Mouse (Mus musculus): ENCODE measurements around the gene Gabra4. TPM values are rescaled to one million over a fixed set of nuclear protein-coding genes. Genes with fewer than 3 reads are reported as not detected.
A peak's percentile ranks its signal among the peaks of the same experiment; 100 is the strongest.

Gene Gabra4
- polyA plus RNA-seq (2015; fragmentation: Nextera tagmentation; extraction: Ambion mirVana), result 2.4 and 3.3 TPM in 2 replicates

- Histone ChIP-seq H3K9ac (ENCODE audit: low read length) (peak within 1 kb of the TSS; percentile 45), H3K27ac (ENCODE audit: low read length) (no peak within 1 kb of the TSS), H3K4me3 (ENCODE audit: low read length) (peak within 1 kb of the TSS; percentile 58), H3K36me3 (ENCODE audit: control insufficient read depth, insufficient read depth) (no peaks in the 10 kb centered on the region), H3K27me3 (ENCODE audit: control insufficient read depth, insufficient read depth, low read length) (peaks cover 12% of the 10 kb centered on the region), H3K4me1 (ENCODE audit: control insufficient read depth, insufficient read depth, low read length) (peaks cover 2% of the 10 kb centered on the region), H3K9me3 (replicated peaks; ENCODE audit: control insufficient read depth, low read length) (no peaks in the 10 kb centered on the region), H3K4me2 (ENCODE audit: low read depth, low read length) (peak within 1 kb of the TSS; percentile 94)
- 1% methylated on average over 15 of the region's 15 CpGs for WGBS
- ATAC-seq (replicated peaks; ENCODE audit: extremely low read depth, insufficient read depth, low FRiP score), result peak; percentile 55; the same call in 1 of the 2 replicates
These were observed at the start of gene Gabra4 for GRCm38 (mm10) chr5:71658115-71658497. Gene Gabra4 (minus strand): TSS chr5:71658308.

- no peak overlapping the region for H3K27ac ChIP-seq (ENCODE audit: low read length)
- ATAC-seq (replicated peaks; ENCODE audit: extremely low read depth, insufficient read depth, low FRiP score), result peak; percentile 32; the same call in 1 of the 2 replicates
- peak overlapping the region; percentile 69 for H3K9ac ChIP-seq (ENCODE audit: low read length)
- H3K4me2 ChIP-seq (ENCODE audit: low read depth, low read length), result peak overlapping the region; percentile 77
- H3K9me3 ChIP-seq (replicated peaks; ENCODE audit: control insufficient read depth, low read length), result no peaks in the 10 kb centered on the region
- peaks cover 3% of the 10 kb centered on the region for H3K4me1 ChIP-seq (ENCODE audit: control insufficient read depth, insufficient read depth, low read length)
- peak overlapping the region; percentile 57 for H3K4me3 ChIP-seq (ENCODE audit: low read length)
- peaks cover 4% of the 10 kb centered on the region for H3K27me3 ChIP-seq (ENCODE audit: control insufficient read depth, insufficient read depth, low read length)
- 1% methylated on average over 6 of the region's 6 CpGs for WGBS
- H3K36me3 ChIP-seq (ENCODE audit: control insufficient read depth, insufficient read depth), result no peaks in the 10 kb centered on the region
These were observed 43.1 kb upstream of the Gabra4 start for GRCm38 (mm10) chr5:71701273-71701614.

- no peaks in the 10 kb centered on the region for H3K36me3 ChIP-seq (ENCODE audit: control insufficient read depth, insufficient read depth)
- ATAC-seq (replicated peaks; ENCODE audit: extremely low read depth, insufficient read depth, low FRiP score), result peak; percentile 91
- peak overlapping the region; percentile 69 for H3K9ac ChIP-seq (ENCODE audit: low read length)
- H3K27me3 ChIP-seq (ENCODE audit: control insufficient read depth, insufficient read depth, low read length), result peaks cover 4% of the 10 kb centered on the region
- 1% methylated on average over 46 of the region's 46 CpGs for WGBS
- no peaks in the 10 kb centered on the region for H3K9me3 ChIP-seq (replicated peaks; ENCODE audit: control insufficient read depth, low read length)
- no peak overlapping the region for H3K27ac ChIP-seq (ENCODE audit: low read length)
- peaks cover 3% of the 10 kb centered on the region for H3K4me1 ChIP-seq (ENCODE audit: control insufficient read depth, insufficient read depth, low read length)
- H3K4me2 ChIP-seq (ENCODE audit: low read depth, low read length), result peak overlapping the region; percentile 77
- peak overlapping the region; percentile 57 for H3K4me3 ChIP-seq (ENCODE audit: low read length)
These were observed 42.6 kb upstream of the Gabra4 start for GRCm38 (mm10) chr5:71700468-71701272.

DNA sequence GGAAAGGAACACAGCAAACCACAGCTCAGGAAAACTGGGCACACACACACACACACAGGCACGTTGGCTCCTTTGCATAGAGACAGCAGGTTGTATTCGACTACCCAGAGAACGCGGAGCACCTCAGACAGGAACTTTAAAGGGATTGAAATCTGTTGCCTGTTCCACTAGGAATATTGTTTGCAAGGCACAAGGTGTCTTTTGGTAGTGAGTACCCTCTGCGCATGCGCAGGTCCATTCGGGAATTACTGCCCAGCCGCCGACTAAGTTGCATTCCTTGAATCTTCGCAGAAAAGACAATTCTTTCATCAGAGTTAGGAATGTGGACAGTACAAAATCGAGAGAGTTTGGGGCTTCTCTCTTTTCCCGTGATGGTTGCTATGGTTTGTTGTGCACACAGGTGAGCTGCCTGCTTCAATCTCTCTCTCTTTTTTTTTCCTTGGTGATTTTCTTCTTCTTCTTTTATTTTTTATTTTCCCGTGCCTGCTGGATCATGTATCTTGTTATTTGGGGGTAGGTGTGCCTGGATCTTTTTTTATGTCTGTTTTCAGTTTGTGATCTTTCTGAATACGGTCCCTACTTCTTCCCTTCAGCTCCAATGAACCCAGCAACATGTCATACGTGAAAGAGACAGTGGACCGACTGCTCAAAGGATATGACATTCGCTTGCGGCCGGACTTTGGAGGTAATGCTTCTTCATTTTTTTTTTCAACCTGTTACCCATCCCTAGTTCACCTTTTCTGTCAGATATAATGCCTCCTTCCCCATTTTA lies 41.8 kb upstream of the Gabra4 start:
- Histone ChIP-seq H3K4me2 (ENCODE audit: low read depth, low read length) (peak overlapping the region; percentile 77), H3K27me3 (ENCODE audit: control insufficient read depth, insufficient read depth, low read length) (peaks cover 4% of the 10 kb centered on the region), H3K36me3 (ENCODE audit: control insufficient read depth, insufficient read depth) (no peaks in the 10 kb centered on the region), H3K27ac (ENCODE audit: low read length) (no peak overlapping the region), H3K9ac (ENCODE audit: low read length) (no peak overlapping the region), H3K4me3 (ENCODE audit: low read length) (peak overlapping the region; percentile 57), H3K4me1 (ENCODE audit: control insufficient read depth, insufficient read depth, low read length) (peaks cover 3% of the 10 kb centered on the region), H3K9me3 (replicated peaks; ENCODE audit: control insufficient read depth, low read length) (no peaks in the 10 kb centered on the region)
- ATAC-seq (replicated peaks; ENCODE audit: extremely low read depth, insufficient read depth, low FRiP score), result no peak
- under 1% methylated on average over 19 of the region's 19 CpGs for WGBS

GRCm38 (mm10) chr5:71665593-71665992 lies 7.5 kb upstream of the Gabra4 start:
- no peak overlapping the region for H3K4me3 ChIP-seq (ENCODE audit: low read length)
- H3K9me3 ChIP-seq (replicated peaks; ENCODE audit: control insufficient read depth, low read length), result no peaks in the 10 kb centered on the region
- 51% methylated on average over 4 of the region's 4 CpGs for WGBS
- H3K4me1 ChIP-seq (ENCODE audit: control insufficient read depth, insufficient read depth, low read length), result no peaks in the 10 kb centered on the region
- ATAC-seq (replicated peaks; ENCODE audit: extremely low read depth, insufficient read depth, low FRiP score), result no peak
- no peaks in the 10 kb centered on the region for H3K27me3 ChIP-seq (ENCODE audit: control insufficient read depth, insufficient read depth, low read length)
- no peak overlapping the region for H3K4me2 ChIP-seq (ENCODE audit: low read depth, low read length)
- H3K36me3 ChIP-seq (ENCODE audit: control insufficient read depth, insufficient read depth), result no peaks in the 10 kb centered on the region
- no peak overlapping the region for H3K9ac ChIP-seq (ENCODE audit: low read length)
- no peak overlapping the region for H3K27ac ChIP-seq (ENCODE audit: low read length)

DNA sequence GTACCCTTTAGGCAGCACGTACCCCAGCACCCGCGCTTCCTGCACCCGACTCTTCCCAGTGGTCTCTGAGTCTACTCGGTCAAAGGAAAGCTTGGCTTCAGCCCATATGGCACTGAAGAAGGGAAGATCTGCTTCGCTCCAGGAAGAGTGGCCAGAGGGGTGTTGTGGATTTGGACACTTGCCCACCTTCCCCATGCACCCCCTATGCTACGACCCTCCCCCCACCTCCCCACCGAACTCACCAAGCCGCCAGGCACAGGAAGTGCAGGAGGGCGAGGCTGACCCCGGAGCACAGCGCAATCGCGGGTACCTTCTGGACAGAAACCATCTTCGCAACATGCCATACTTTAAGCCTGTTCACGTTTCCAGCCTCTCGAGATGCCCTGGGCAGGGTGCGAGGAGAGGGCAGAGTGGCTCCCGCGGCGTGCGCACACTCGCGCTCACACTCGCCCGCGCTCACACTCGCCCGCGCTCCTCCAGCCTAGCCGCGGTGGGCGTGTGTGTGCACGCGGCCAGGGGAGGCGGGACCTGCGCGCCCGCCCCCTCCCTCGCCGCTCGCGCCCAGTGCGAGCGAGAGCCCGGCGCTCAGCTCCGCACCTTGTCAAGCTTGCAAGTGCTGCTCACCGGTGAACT lies 510 bp downstream of the Gabra4 start, which contains the start of gene Gabrb1:
Gene Gabrb1 (plus strand): TSS at position 632 of the 633 bp plus-strand sequence.
- H3K36me3 ChIP-seq (ENCODE audit: control insufficient read depth, insufficient read depth), result no peaks in the 10 kb centered on the region
- peak; percentile 86 for ATAC-seq (replicated peaks; ENCODE audit: extremely low read depth, insufficient read depth, low FRiP score)
- H3K4me1 ChIP-seq (ENCODE audit: control insufficient read depth, insufficient read depth, low read length), result peaks cover 2% of the 10 kb centered on the region
- no peaks in the 10 kb centered on the region for H3K9me3 ChIP-seq (replicated peaks; ENCODE audit: control insufficient read depth, low read length)
- H3K4me2 ChIP-seq (ENCODE audit: low read depth, low read length), result peak within 1 kb of the TSS; percentile 94
- peaks cover 12% of the 10 kb centered on the region for H3K27me3 ChIP-seq (ENCODE audit: control insufficient read depth, insufficient read depth, low read length)
- peak within 1 kb of the TSS; percentile 58 for H3K4me3 ChIP-seq (ENCODE audit: low read length)
- WGBS, result under 1% methylated on average over 49 of the region's 49 CpGs
- no peak within 1 kb of the TSS for H3K27ac ChIP-seq (ENCODE audit: low read length)
- peak within 1 kb of the TSS; percentile 45 for H3K9ac ChIP-seq (ENCODE audit: low read length)

DNA sequence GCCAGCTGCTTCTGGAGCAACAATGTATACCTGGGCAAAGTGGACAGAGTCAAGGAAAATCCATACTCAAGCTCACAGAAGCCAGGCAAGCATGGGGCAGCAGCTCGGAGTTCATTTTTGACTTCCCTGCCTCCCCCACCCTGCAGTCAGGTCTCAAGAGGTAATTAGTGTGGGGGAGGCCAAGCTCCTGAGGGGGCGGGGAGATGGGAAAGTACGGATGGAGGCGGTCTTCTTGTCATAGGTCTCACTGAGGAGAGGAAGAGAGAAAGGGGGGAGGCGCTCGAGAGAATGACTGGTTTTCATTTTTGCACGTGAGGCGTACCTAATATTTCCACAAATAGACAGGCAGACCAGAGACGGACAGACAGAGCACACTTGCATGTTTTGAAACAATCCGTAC lies 1.3 kb downstream of the Gabra4 start:
- Histone ChIP-seq H3K27me3 (ENCODE audit: control insufficient read depth, insufficient read depth, low read length) (peaks cover 12% of the 10 kb centered on the region), H3K4me3 (ENCODE audit: low read length) (peak overlapping the region; percentile 58), H3K27ac (ENCODE audit: low read length) (no peak overlapping the region), H3K4me2 (ENCODE audit: low read depth, low read length) (peak overlapping the region; percentile 94), H3K9ac (ENCODE audit: low read length) (peak overlapping the region; percentile 45), H3K9me3 (replicated peaks; ENCODE audit: control insufficient read depth, low read length) (no peaks in the 10 kb centered on the region), H3K36me3 (ENCODE audit: control insufficient read depth, insufficient read depth) (no peaks in the 10 kb centered on the region), H3K4me1 (ENCODE audit: control insufficient read depth, insufficient read depth, low read length) (peaks cover 2% of the 10 kb centered on the region)
- WGBS, result 7% methylated on average over 10 of the region's 10 CpGs
- ATAC-seq (replicated peaks; ENCODE audit: extremely low read depth, insufficient read depth, low FRiP score), result no peak

DNA sequence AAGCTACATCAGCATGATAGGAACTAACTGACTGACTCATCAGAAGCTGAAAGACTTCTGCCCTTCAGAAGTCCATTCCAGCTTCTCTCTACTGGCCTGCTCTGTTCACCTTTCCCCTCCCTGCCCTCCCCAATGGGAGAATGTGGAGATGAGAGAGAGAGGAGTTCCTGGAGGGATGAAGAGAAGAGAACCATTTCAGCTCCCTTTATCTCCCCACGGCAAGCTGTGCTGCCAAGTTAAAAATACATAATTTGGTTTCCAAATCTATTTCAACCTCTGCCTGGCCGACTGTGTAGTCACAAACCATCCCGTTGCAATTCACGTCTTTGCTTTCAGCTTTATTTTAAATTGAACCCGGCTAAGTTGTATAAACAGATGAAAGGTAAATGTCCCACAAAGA lies 4.1 kb downstream of the Gabra4 start:
- no peaks in the 10 kb centered on the region for H3K36me3 ChIP-seq (ENCODE audit: control insufficient read depth, insufficient read depth)
- no peak overlapping the region for H3K4me2 ChIP-seq (ENCODE audit: low read depth, low read length)
- ATAC-seq (replicated peaks; ENCODE audit: extremely low read depth, insufficient read depth, low FRiP score), result no peak
- peaks cover 2% of the 10 kb centered on the region for H3K4me1 ChIP-seq (ENCODE audit: control insufficient read depth, insufficient read depth, low read length)
- H3K9me3 ChIP-seq (replicated peaks; ENCODE audit: control insufficient read depth, low read length), result no peaks in the 10 kb centered on the region
- whole genome bisulfite sequencing, result 70% methylated on average over 5 of the region's 5 CpGs
- H3K27ac ChIP-seq (ENCODE audit: low read length), result no peak overlapping the region
- H3K27me3 ChIP-seq (ENCODE audit: control insufficient read depth, insufficient read depth, low read length), result peaks cover 12% of the 10 kb centered on the region
- no peak overlapping the region for H3K4me3 ChIP-seq (ENCODE audit: low read length)
- H3K9ac ChIP-seq (ENCODE audit: low read length), result no peak overlapping the region

Data from heart, embryonic 16.5 days (tissue).